Mouse (Mus musculus) layer of hippocampus, postnatal 10 days (tissue): ENCODE data around the gene Serhl. TPM values are rescaled to one million over a fixed set of nuclear protein-coding genes. Genes with fewer than 3 reads are reported as not detected.
"Not testable (repeated sequence)": the region's sequence is repeated elsewhere in the genome, so short reads cannot be mapped to it uniquely, and the experiment has no call there.

ENCODE experiments used
- DNase-seq, 2 experiments: peaks; one replicate each; pipeline ENCODE4 v3.0.0; 2021; ENCODE audit warnings: low spot score in 2 of 2
- long read RNA-seq: library from polyadenylated mRNA; stranded (forward); transcript quantifications from one replicate; pipeline ENCODE4 v2.0.0, GENCODE M21; 2023
- total RNA-seq, 2 experiments: library from RNA; stranded (reverse); gene quantifications; 2 replicates each; pipeline ENCODE4 v1.2.3; 2021

The Serhl gene
- total RNA-seq: 10 to 100 TPM; 11.6 to 12.0 TPM
- long read RNA-seq, transcript Serhl-201 (12 exons, 1,371 nt): major isoform, 11 of 15 reads
- long read RNA-seq, partial matches to known transcripts: 0 of 15 reads
- long read RNA-seq, other reads (novel, unspliced or antisense): 4 of 15 reads

GRCm38 (mm10) chr15:83089429-83089605 lies at the start of gene Serhl:
Serhl (plus strand) TSS chr15:83089506.
- DNase-seq: no peak

GRCm38 (mm10) chr15:83040156-83040555 lies 49.1 kb upstream of the Serhl start:
- DNase-seq: no peak

- DNase-seq: peak; percentile 67 to 70
These were observed 46.5 kb upstream of the Serhl start for GRCm38 (mm10) chr15:83042655-83043361.

GRCm38 (mm10) chr15:83043362-83043708 lies 46.0 kb upstream of the Serhl start:
- no peak for DNase-seq

GRCm38 (mm10) chr15:83045565-83045964 lies 43.7 kb upstream of the Serhl start:
- DNase-seq: not testable (repeated sequence)

- no peak for DNase-seq
These were observed 43.0 kb upstream of the Serhl start for GRCm38 (mm10) chr15:83046308-83046707.

GRCm38 (mm10) chr15:83046730-83047129 lies 42.6 kb upstream of the Serhl start:
- DNase-seq: no peak

- no peak for DNase-seq
These were observed 36.8 kb upstream of the Serhl start for GRCm38 (mm10) chr15:83052341-83053104.

GRCm38 (mm10) chr15:83053261-83053660 lies 36.0 kb upstream of the Serhl start:
- DNase-seq: no peak

- no peak for DNase-seq
These were observed 33.7 kb upstream of the Serhl start for GRCm38 (mm10) chr15:83055569-83055968.

GRCm38 (mm10) chr15:83056378-83057083 lies 32.8 kb upstream of the Serhl start:
- peak; percentile 53 to 67 for DNase-seq

GRCm38 (mm10) chr15:83057533-83057932 lies 31.8 kb upstream of the Serhl start:
- DNase-seq: no peak

- DNase-seq: no peak
These were observed 30.1 kb upstream of the Serhl start for GRCm38 (mm10) chr15:83059233-83059660.

GRCm38 (mm10) chr15:83061689-83062088 lies 27.6 kb upstream of the Serhl start:
- DNase-seq: no peak

GRCm38 (mm10) chr15:83062582-83062981 lies 26.7 kb upstream of the Serhl start:
- DNase-seq: not testable (repeated sequence)

- DNase-seq: peak in 1 of 2 experiments; percentile 38
These were observed 23.8 kb upstream of the Serhl start for GRCm38 (mm10) chr15:83065543-83065942.

- no peak for DNase-seq
These were observed 21.0 kb upstream of the Serhl start for GRCm38 (mm10) chr15:83068270-83068669.

- no peak for DNase-seq
These were observed 18.4 kb upstream of the Serhl start for GRCm38 (mm10) chr15:83070942-83071341.

GRCm38 (mm10) chr15:83071752-83072151 lies 17.6 kb upstream of the Serhl start:
- DNase-seq: no peak

GRCm38 (mm10) chr15:83074179-83074578 lies 15.1 kb upstream of the Serhl start:
- DNase-seq: no peak

- no peak for DNase-seq
These were observed 13.4 kb upstream of the Serhl start for GRCm38 (mm10) chr15:83075607-83076525.
